Mouse (Mus musculus): ENCODE measurements at regions not wholly inside any gene's neighbourhood (a gene's known extent, or its start where the extent isn't known, plus 50 kb on each side); places are given as distances from the start of the nearest gene placed in this dataset.

GRCm38 (mm10) chr10:17559980-17560379, 163.0 kb upstream of the Cited2 start:
- no peak for TF ChIP-seq CTCF (IDR thresholded peaks at IDR 0.05; ENCODE audit: extremely low read depth, insufficient read depth, insufficient read length, insufficient replicate concordance)
- TF ChIP-seq POLR2A (IDR thresholded peaks at IDR 0.05; ENCODE audit: low read depth, low read length) = no peak

All from spleen, adult 2 months (tissue).